Mouse (Mus musculus) bone marrow, adult 2 months (tissue): ENCODE measurements around the gene Arid1b. TPM values are rescaled to one million over a fixed set of nuclear protein-coding genes. Genes with fewer than 3 reads are reported as not detected.
A peak's percentile ranks its signal among the peaks of the same experiment; 100 is the strongest.

Experiments
- H3K27ac ChIP-seq: fragments of 200-500 bp; 2 replicates; pipeline ENCODE4 v1.5.1; 2012; ENCODE audit warnings: low read depth, mild to moderate bottlenecking, control low read depth, inconsistent platforms, low read length; ENCODE audit not compliant: control insufficient read depth, poor library complexity, insufficient read depth
- H3K4me1 ChIP-seq: fragments of 200-500 bp; 2 replicates; pipeline ENCODE4 v1.6.1; 2011; ENCODE audit warnings: low read length; ENCODE audit not compliant: control insufficient read depth, insufficient read depth
- H3K4me3 ChIP-seq: fragments of 200-500 bp; replicated peaks from 2 replicates; pipeline ENCODE3; 2011; ENCODE audit warnings: mild to moderate bottlenecking, low read depth, low read length, control low read depth; ENCODE audit not compliant: control insufficient read depth
- CTCF ChIP-seq: fragments of 200-500 bp; IDR thresholded peaks from 2 replicates; pipeline ENCODE4 v1.5.1; 2011; ENCODE audit warnings: low read length, control low read depth; ENCODE audit not compliant: control insufficient read depth, insufficient read depth
- POLR2A ChIP-seq: fragments of 200-500 bp; IDR thresholded peaks from 2 replicates; pipeline ENCODE4 v1.6.1; 2011; ENCODE audit warnings: low read depth, mild to moderate bottlenecking, control low read depth, low read length, borderline replicate concordance; ENCODE audit not compliant: control insufficient read depth
- WGBS: fragments of 180-500 bp; shearing (Covaris S2); methylation state at CpG from one replicate; pipeline ENCODE4 v1.1.7; 2018; 5-methylcytosine and 5-hydroxymethylcytosine counted together
- polyA plus RNA-seq: library from polyadenylated mRNA; stranded (reverse); fragments of >200 nt; gene quantifications from 2 replicates; pipeline ENCODE4 v1.2.4, GENCODE M21; 2011; ENCODE audit warnings: low replicate concordance; ENCODE audit not compliant: missing spikeins, insufficient read depth, insufficient read length

The Arid1b gene
- polyA plus RNA-seq, 1 experiment: 12.5 TPM

DNA sequence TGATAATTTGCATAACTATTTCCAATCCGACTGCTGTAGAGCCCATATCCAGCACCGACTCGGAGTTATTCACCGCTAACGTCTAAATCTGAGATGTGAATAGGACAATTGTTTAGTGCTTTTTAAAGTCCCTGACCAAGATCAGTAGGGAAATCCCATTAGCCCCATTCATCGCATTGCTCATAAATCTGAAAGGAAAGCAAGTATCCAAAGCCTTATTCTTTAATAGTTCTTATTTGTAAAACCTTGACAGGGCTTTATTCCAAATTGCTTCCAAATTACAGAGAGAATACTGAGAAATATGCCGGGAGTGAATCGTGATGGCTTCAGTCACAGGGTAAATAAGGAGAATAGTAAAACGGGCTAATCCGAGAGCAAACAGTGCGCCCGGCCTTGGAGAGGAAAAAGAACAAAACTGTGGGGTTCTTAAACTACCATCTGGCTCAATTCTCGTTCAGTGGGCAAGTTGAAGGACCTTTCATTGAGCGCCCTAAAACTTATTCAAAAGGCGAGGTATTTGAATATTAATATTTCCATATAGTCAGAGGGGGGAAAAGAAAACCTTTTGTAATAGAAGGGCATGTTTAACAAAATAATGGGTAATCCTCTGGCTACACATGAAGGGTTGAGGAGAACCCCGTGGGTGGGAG, 3.1 kb upstream of the Arid1b start:
- Histone ChIP-seq H3K4me3 (no peak overlapping the region), H3K27ac (no peak overlapping the region), H3K4me1 (no peaks in the 10 kb centered on the region)
- WGBS: 91% methylated on average over 16 of the region's 16 CpGs
- TF ChIP-seq CTCF (no peak), POLR2A (no peak)

- Histone ChIP-seq H3K4me3 (no peak overlapping the region), H3K27ac (no peak overlapping the region), H3K4me1 (no peaks in the 10 kb centered on the region)
- no peak for TF ChIP-seq POLR2A
- no peak for TF ChIP-seq CTCF
- 68% methylated on average over 10 of the region's 10 CpGs for WGBS
Measured at GRCm38 (mm10) chr17:4991600-4991999, 2.5 kb upstream of the Arid1b start.

DNA sequence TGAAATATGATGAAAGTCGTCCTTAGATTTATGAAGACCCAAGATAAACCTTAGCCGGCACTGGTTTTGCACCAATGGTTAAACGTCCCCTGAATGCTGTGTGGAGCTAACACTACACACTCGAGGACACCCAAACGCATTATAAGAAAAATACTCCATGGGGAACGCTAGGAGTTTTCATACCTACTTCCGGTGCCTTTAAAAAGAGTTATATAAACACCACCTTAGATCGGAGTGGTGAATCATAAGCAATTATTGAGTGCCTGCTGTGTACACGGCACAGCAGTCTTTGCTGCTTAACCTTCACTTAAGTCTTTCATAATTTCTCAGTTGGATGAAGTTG, 664 bp upstream of the Arid1b start:
- Histone ChIP-seq H3K27ac (peak overlapping the region; percentile 99), H3K4me1 (no peaks in the 10 kb centered on the region), H3K4me3 (peak overlapping the region; percentile 81)
- WGBS: 6% methylated on average over 9 of the region's 9 CpGs
- no peak for TF ChIP-seq CTCF
- TF ChIP-seq POLR2A: no peak

DNA sequence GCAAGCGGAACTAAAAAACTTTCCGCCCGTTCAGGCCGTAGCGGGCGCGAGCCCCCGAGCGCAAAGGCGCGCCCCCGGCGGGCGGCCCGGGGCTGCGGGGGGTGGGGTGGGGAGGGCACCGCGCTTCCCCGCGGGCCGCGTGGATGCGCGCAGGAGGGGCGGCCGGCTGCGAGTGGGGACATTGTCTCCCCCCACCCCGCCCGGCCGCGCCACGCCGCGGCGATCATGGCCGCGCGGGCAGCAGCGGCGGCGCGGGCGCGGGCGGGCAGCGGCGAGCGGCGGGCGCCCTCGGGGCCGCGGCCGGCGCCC, 326 bp downstream of the Arid1b start:
- peak overlapping the region; percentile 99 for H3K27ac ChIP-seq
- no peaks in the 10 kb centered on the region; the same call in 1 of the 2 replicates for H3K4me1 ChIP-seq
- TF ChIP-seq POLR2A (0 out of 2 replicates have a peak, but pooled peaks have one; percentile 3), CTCF (no peak)
- 5% methylated on average over 43 of the region's 55 CpGs for WGBS
- H3K4me3 ChIP-seq: peak overlapping the region; percentile 68

GRCm38 (mm10) chr17:4994813-4995560, 855 bp downstream of the Arid1b start:
- 4% methylated on average over 71 of the region's 81 CpGs for WGBS
- Histone ChIP-seq H3K27ac (peak overlapping the region; percentile 99), H3K4me1 (no peaks in the 10 kb centered on the region; the same call in 1 of the 2 replicates), H3K4me3 (peak overlapping the region; percentile 93)
- TF ChIP-seq CTCF (no peak), POLR2A (peak; percentile 56; the same call in 1 of the 2 replicates)

DNA sequence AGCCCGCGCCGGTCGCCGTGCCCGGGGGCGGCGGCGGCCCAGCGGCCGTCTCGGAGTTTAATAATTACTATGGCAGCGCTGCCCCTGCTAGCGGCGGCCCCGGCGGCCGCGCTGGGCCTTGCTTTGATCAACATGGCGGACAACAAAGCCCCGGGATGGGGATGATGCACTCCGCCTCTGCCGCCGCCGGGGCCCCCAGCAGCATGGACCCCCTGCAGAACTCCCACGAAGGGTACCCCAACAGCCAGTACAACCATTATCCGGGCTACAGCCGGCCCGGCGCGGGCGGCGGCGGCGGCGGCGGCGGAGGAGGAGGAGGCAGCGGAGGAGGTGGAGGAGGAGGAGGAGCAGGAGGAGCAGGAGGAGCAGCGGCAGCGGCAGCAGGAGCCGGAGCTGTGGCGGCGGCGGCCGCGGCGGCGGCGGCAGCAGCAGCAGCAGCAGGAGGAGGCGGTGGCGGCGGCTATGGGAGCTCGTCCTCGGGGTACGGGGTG, 1.5 kb downstream of the Arid1b start:
- Histone ChIP-seq H3K4me3 (peak overlapping the region; percentile 93), H3K4me1 (no peaks in the 10 kb centered on the region; the same call in 1 of the 2 replicates), H3K27ac (peak overlapping the region; percentile 99)
- TF ChIP-seq POLR2A (peak; percentile 74; the same call in 1 of the 2 replicates), CTCF (no peak)
- WGBS: under 1% methylated on average over 40 of the region's 56 CpGs

DNA sequence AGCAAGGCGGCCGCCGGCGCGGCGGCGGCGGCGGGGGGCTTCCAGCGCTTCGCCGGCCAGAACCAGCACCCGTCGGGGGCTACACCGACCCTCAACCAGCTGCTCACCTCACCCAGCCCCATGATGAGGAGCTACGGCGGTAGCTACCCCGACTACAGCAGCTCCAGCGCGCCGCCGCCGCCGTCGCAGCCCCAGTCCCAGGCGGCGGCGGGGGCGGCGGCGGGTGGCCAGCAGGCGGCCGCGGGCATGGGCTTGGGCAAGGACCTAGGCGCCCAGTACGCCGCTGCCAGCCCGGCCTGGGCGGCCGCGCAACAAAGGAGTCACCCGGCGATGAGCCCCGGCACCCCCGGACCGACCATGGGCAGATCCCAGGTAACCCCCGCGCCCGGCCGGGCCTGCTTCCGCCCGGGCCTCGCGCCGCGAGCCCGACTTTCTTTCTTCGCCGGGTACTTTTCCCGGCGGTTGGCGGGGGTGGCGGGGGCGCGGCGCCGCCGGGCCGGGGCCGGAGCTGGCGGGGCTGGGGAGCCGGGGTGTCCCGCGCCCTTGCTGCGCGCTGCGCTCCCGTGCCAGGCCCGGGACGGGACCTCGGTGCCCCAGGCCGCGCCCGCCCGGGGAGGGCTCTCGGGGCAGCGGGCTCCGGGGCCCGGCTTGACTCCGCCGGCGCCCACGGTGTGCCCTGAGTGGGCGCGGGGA, 2.1 kb downstream of the Arid1b start:
- WGBS: under 1% methylated on average over 89 of the region's 95 CpGs
- TF ChIP-seq CTCF: no peak
- TF ChIP-seq POLR2A: no peak; the same call in 1 of the 2 replicates
- Histone ChIP-seq H3K27ac (peak overlapping the region; percentile 99), H3K4me3 (peak overlapping the region; percentile 93), H3K4me1 (peaks cover 3% of the 10 kb centered on the region)
